Mouse (Mus musculus): ENCODE data around the gene Phf7. TPM values are rescaled to one million over a fixed set of nuclear protein-coding genes. Genes with fewer than 3 reads are reported as not detected.

Gene Phf7
- polyA plus RNA-seq, 1 experiment from 2014 or later = 6.3 TPM

Other genes starting within 250 kb of the Phf7 start
- gene Glt8d1, start 249.9 kb downstream of the Phf7 start, polyA plus RNA-seq (2015; fragmentation: Nextera tagmentation; extraction: Ambion mirVana) = 14.6 and 16.0 TPM in 2 replicates
- 259 and 284 TPM in 2 replicates for gene Spcs1, start 249.6 kb downstream of the Phf7 start, polyA plus RNA-seq (2015; fragmentation: Nextera tagmentation; extraction: Ambion mirVana)
- gene Pbrm1, start 232.2 kb downstream of the Phf7 start, polyA plus RNA-seq (2015; fragmentation: Nextera tagmentation; extraction: Ambion mirVana) = 50.6 and 52.9 TPM in 2 replicates
- 54.8 and 60.1 TPM in 2 replicates for gene Gnl3, start 232.2 kb downstream of the Phf7 start, polyA plus RNA-seq (2015; fragmentation: Nextera tagmentation; extraction: Ambion mirVana)
- 47.7 and 57.1 TPM in 2 replicates for gene Smim4, start 122.4 kb downstream of the Phf7 start, polyA plus RNA-seq (2015; fragmentation: Nextera tagmentation; extraction: Ambion mirVana)
- gene Nt5dc2, start 120.3 kb downstream of the Phf7 start, polyA plus RNA-seq (2015; fragmentation: Nextera tagmentation; extraction: Ambion mirVana) = 149 and 179 TPM in 2 replicates
- gene Stab1, start 82.7 kb downstream of the Phf7 start, polyA plus RNA-seq (2015; fragmentation: Nextera tagmentation; extraction: Ambion mirVana) = 25.8 and 32.2 TPM in 2 replicates
- 80.6 and 93.1 TPM in 2 replicates for gene Tnnc1, start 43.0 kb downstream of the Phf7 start, polyA plus RNA-seq (2015; fragmentation: Nextera tagmentation; extraction: Ambion mirVana)
- 94.9 and 112 TPM in 2 replicates for gene Nisch, start 34.4 kb downstream of the Phf7 start, polyA plus RNA-seq (2015; fragmentation: Nextera tagmentation; extraction: Ambion mirVana)
- gene Sema3g, start 33.5 kb downstream of the Phf7 start, polyA plus RNA-seq (2015; fragmentation: Nextera tagmentation; extraction: Ambion mirVana) = 0.04 TPM in 2 replicates
- gene Bap1, start 133 bp upstream of the Phf7 start, polyA plus RNA-seq (2015; fragmentation: Nextera tagmentation; extraction: Ambion mirVana) = 32.0 and 33.7 TPM in 2 replicates
- gene Dnah1, start 72.6 kb upstream of the Phf7 start, polyA plus RNA-seq (2015; fragmentation: Nextera tagmentation; extraction: Ambion mirVana) = 0.07 and 0.14 TPM in 2 replicates
- gene Capn7, start 85.3 kb upstream of the Phf7 start, polyA plus RNA-seq (2015; fragmentation: Nextera tagmentation; extraction: Ambion mirVana) = 15.0 and 15.2 TPM in 2 replicates
- 19.3 and 22.1 TPM in 2 replicates for gene Sh3bp5, start 184.8 kb upstream of the Phf7 start, polyA plus RNA-seq (2015; fragmentation: Nextera tagmentation; extraction: Ambion mirVana)
- gene Eaf1, start 243.1 kb upstream of the Phf7 start, polyA plus RNA-seq (2015; fragmentation: Nextera tagmentation; extraction: Ambion mirVana) = 20.8 and 22.5 TPM in 2 replicates
- 23.7 and 25.2 TPM in 2 replicates for gene Mettl6, start 243.7 kb upstream of the Phf7 start, polyA plus RNA-seq (2015; fragmentation: Nextera tagmentation; extraction: Ambion mirVana)